Comparison of ENCODE assay signal across 9 mouse cellular contexts in the genomic region with DNA sequence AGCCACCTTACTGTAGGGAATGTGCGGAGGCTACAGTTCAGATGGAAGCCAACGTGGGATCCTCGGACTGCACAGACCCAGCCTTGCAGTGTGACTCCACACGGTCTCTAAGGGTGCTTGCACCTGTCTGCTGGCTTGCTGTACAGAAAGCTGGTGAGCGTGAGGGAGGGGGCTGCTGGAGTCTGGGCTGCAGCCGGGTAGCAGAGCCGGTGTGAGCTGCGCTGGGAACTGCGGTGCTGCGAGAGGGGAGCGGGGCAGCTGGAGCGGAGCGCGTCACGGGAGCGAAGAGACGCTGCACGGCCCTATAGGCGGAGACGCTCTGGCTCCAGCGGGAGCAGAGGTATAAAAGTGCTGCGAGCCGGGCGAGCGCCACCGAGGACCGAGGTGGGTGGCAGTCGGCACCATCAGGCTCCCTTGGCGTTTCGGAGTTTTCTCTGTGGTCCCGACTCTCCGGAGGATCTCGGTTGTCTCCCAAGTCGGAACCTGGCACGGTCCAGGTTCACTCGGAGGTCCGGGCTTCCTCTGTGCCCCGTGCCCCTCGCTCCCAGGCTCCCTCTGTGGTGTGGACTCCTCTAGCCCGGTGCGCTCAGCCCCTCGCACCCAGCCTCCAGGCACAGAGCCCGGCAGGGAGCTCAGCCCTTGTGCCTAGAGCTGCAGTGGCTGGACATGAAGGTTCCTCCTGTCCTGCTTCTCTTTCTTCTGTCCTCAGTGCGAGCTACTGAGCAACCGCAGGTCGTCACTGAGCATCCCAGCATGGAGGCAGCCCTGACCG. TPM values are rescaled to one million over a fixed set of nuclear protein-coding genes. Genes with fewer than 3 reads are reported as not detected.
A peak's percentile ranks its signal among the peaks of the same experiment; 100 is the strongest.
DNase-seq lines count a peak whose midpoint lies in the region; ATAC-seq and TF ChIP-seq lines count a peak whose summit lies in the region.
"Had no signal": no experiment of that assay in that cellular context is flagged by ENCODE, and none has a peak within 500 bp of the region (broad histone marks: within the 10 kb centered on the region; RNA-seq: fewer than 3 reads in every experiment).

A gene (plus strand): TSS at position 343 of the 772 bp plus-strand sequence.

- H3K4me3 ChIP-seq in ES-E14 (ENCODE audit: insufficient read depth in 1 of 2, low read depth in 1 of 2, low read length in 2 of 2, poor library complexity in 1 of 2, severe bottlenecking in 1 of 2), result peak within 1 kb of the TSS; percentile 50 to 54
- H3K4me3 ChIP-seq in forebrain, embryonic 14.5 days (ENCODE audit: low read depth, low read length), result peak within 1 kb of the TSS; percentile 37
- peak within 1 kb of the TSS; percentile 42 for H3K4me3 ChIP-seq in intestine, embryonic 15.5 days (replicated peaks)
- H3K4me3 ChIP-seq in liver, embryonic 13.5 days (replicated peaks), result peak within 1 kb of the TSS; percentile 30

- peak within 1 kb of the TSS; percentile 81 for H3K4me2 ChIP-seq in forebrain, embryonic 14.5 days (ENCODE audit: low read length)
- H3K4me2 ChIP-seq in intestine, embryonic 15.5 days (replicated peaks), result peak within 1 kb of the TSS; percentile 88
- peak within 1 kb of the TSS; percentile 51 for H3K4me2 ChIP-seq in liver, embryonic 13.5 days

- in situ Hi-C loops in ES-E14 (cut with MboI; ENCODE audit: low sequenced_read_pairs in 2 of 2, unreplicated experiment in 2 of 2), result loop anchor here (10.0 to 25.0 kb wide), 2 partner anchors 152 to 155 kb away; no protein-coding TSS in a partner anchor

- no peaks in the 10 kb centered on the region for H3K9me3 ChIP-seq in ES-E14 (ENCODE audit: control insufficient read depth, insufficient read depth, low read depth, low read length)
- H3K9me3 ChIP-seq in forebrain, embryonic 14.5 days (replicated peaks; ENCODE audit: control insufficient read depth, low read length), result no peaks in the 10 kb centered on the region
- no peaks in the 10 kb centered on the region for H3K9me3 ChIP-seq in intestine, embryonic 15.5 days
- H3K9me3 ChIP-seq in liver, embryonic 13.5 days (replicated peaks), result no peaks in the 10 kb centered on the region

- peak; percentile 15 to 23 for DNase-seq in cerebellum, postnatal 36 days
- DNase-seq in cerebellum, adult 11 months, result no peak
- DNase-seq in ES-E14 (ENCODE audit: low read depth, low spot score), result peak; percentile 27
- peak; percentile 69 for DNase-seq in forebrain, embryonic 14.5 days (ENCODE audit: low spot score)
- DNase-seq in liver, embryonic 13.5 days, result no peak
- DNase-seq in right cerebral cortex, adult 2 months (ENCODE audit: low spot score in 2 of 2), result peak; percentile 66 to 71
- no peak for DNase-seq in gastrocnemius, postnatal 25 days

- peak within 1 kb of the TSS; percentile 15; the same call in 1 of the 2 replicates for H3K9ac ChIP-seq in ES-E14 (ENCODE audit: insufficient read depth, low read depth, low read length, poor library complexity, severe bottlenecking)
- H3K9ac ChIP-seq in forebrain, embryonic 14.5 days (ENCODE audit: low read length), result peak within 1 kb of the TSS; percentile 55; the same call in 1 of the 2 replicates
- H3K9ac ChIP-seq in intestine, embryonic 15.5 days, result peak within 1 kb of the TSS; percentile 32
- no peak within 1 kb of the TSS for H3K9ac ChIP-seq in liver, embryonic 13.5 days

- H3K36me3 ChIP-seq in ES-E14 (ENCODE audit: control insufficient read depth, insufficient read depth, low read length, poor library complexity, severe bottlenecking), result no peaks in the 10 kb centered on the region
- no peaks in the 10 kb centered on the region for H3K36me3 ChIP-seq in forebrain, embryonic 14.5 days (ENCODE audit: control insufficient read depth, insufficient read depth, low read length)
- H3K36me3 ChIP-seq in intestine, embryonic 15.5 days, result no peaks in the 10 kb centered on the region
- no peaks in the 10 kb centered on the region for H3K36me3 ChIP-seq in liver, embryonic 13.5 days

- peaks cover 14% of the 10 kb centered on the region for H3K27me3 ChIP-seq in forebrain, embryonic 14.5 days (replicated peaks; ENCODE audit: control insufficient read depth, insufficient read depth, low read length)
- H3K27me3 ChIP-seq in intestine, embryonic 15.5 days (replicated peaks), result peaks cover 42% of the 10 kb centered on the region
- peaks cover 59% of the 10 kb centered on the region for H3K27me3 ChIP-seq in liver, embryonic 13.5 days

- no peak within 1 kb of the TSS for H3K27ac ChIP-seq in ES-E14 (ENCODE audit: insufficient read depth, low read depth, low read length, poor library complexity, severe bottlenecking)
- H3K27ac ChIP-seq in forebrain, embryonic 14.5 days (ENCODE audit: low read depth, low read length), result no peak within 1 kb of the TSS
- no peak within 1 kb of the TSS for H3K27ac ChIP-seq in intestine, embryonic 15.5 days
- no peak within 1 kb of the TSS for H3K27ac ChIP-seq in liver, embryonic 13.5 days
- H3K27ac ChIP-seq: macrophage had no signal

- ATAC-seq in forebrain, embryonic 14.5 days, result peak; percentile 97
- ATAC-seq in intestine, embryonic 15.5 days, result peak; percentile 94
- no peak for ATAC-seq in liver, embryonic 13.5 days (ENCODE audit: low read depth)

- 2% methylated on average over 47 of the region's 47 CpGs for WGBS in forebrain, embryonic 14.5 days
- WGBS in intestine, embryonic 15.5 days, result 2% methylated on average over 47 of the region's 47 CpGs
- WGBS in liver, embryonic 13.5 days (ENCODE audit: insufficient replicate concordance), result 3% methylated on average over 47 of the region's 47 CpGs

- H3K4me1 ChIP-seq in ES-E14 (ENCODE audit: control insufficient read depth in 2 of 2, insufficient read depth in 2 of 2, low read length in 2 of 2, poor library complexity in 1 of 2), result peaks cover 0 to 11% of the 10 kb centered on the region in 2 experiments; a peak in 2 of 4 replicates
- peaks cover 3% of the 10 kb centered on the region; the same call in 1 of the 2 replicates for H3K4me1 ChIP-seq in forebrain, embryonic 14.5 days (ENCODE audit: control insufficient read depth, insufficient read depth, low read length)
- 0 out of 2 replicates have a peak, but pooled peaks cover 3% of the 10 kb centered on the region for H3K4me1 ChIP-seq in intestine, embryonic 15.5 days (replicated peaks)
- H3K4me1 ChIP-seq in liver, embryonic 13.5 days (replicated peaks), result no peaks in the 10 kb centered on the region

TF ChIP-seq in ES-E14, 5 proteins besides CTCF, POLR2A, EP300 and RAD21:
- no peak for TF ChIP-seq ZC3H11A (IDR thresholded peaks at IDR 0.05; ENCODE audit: borderline replicate concordance, low read depth, low read length)
- 0 out of 2 replicates have a peak, but pooled peaks have one; percentile 21 for TF ChIP-seq HCFC1 (IDR thresholded peaks at IDR 0.05; ENCODE audit: borderline replicate concordance, insufficient read depth, low read length)

RNA-seq across cellular contexts. Expression of the gene that starts here (rescaled TPM):
- total RNA-seq in ES-E14 (2012; rRNA removed), result 0.49 and 0.63 TPM in 2 replicates
- polyA plus RNA-seq in forebrain, embryonic 14.5 days (2014; fragmentation: Nextera tagmentation; extraction: Ambion mirVana), result 0.72 and 1.7 TPM in 2 replicates
- 0.25 and 0.40 TPM in 2 replicates for polyA plus RNA-seq in intestine, embryonic 15.5 days (2015; fragmentation: Nextera tagmentation; extraction: Ambion mirVana)
- 0.05 and 0.06 TPM in 2 replicates for polyA plus RNA-seq in liver, embryonic 13.5 days (2015; fragmentation: Nextera tagmentation; extraction: Ambion mirVana)
- total RNA-seq in gastrocnemius, postnatal 25 days (2021), result not detected

Comparison
In these comparisons a context has a peak if more than half of its experiments do, and no peak if none do; other contexts are left out.
1. DNase-seq: peak in cerebellum, postnatal 36 days (2 of 2), forebrain, embryonic 14.5 days (single experiment) and right cerebral cortex, adult 2 months (2 of 2); none in cerebellum, adult 11 months (single experiment), liver, embryonic 13.5 days (single experiment) and gastrocnemius, postnatal 25 days (single experiment).
2. Peak in DNase-seq, H3K4me3 ChIP-seq and H3K9ac ChIP-seq in ES-E14; RNA of the gene not detected or under 1 TPM.
3. Peak in ATAC-seq, H3K4me3 ChIP-seq, H3K9ac ChIP-seq and H3K4me2 ChIP-seq in intestine, embryonic 15.5 days; RNA of the gene not detected or under 1 TPM.
4. Peak in every context shown above with its lines, with median percentiles within 50 percentile points of each other: H3K4me3 ChIP-seq and H3K4me2 ChIP-seq.